Mouse (Mus musculus): ENCODE results near the gene Klhl40.

Klhl40 gene

GRCm38 (mm10) chr9:121777484-121778065 is at the start of gene Klhl40:
TSS of gene Klhl40 (plus strand) at chr9:121777607.
- no peak for DNase-seq (ENCODE audit: low spot score)

DNA sequence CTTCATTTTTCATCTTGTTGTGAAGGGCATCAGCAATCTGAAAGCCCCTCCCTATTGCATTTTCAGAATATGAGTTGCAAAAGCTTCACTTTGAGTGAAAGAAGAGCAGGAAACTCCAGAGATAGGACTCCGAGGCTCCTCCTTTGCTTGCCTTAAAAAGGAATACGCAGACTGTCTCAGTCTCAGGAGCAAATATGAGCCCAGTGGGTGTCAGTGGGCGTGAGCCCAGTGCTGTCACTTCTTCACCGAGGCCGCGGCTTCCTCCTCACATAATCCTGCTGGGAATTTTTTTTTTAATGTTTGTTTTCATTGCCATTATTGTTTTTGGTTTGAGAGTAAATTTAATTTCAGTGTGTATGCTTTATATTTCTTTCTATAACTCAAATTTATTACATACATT is 36.9 kb upstream of the Klhl40 start:
- DNase-seq (ENCODE audit: low spot score) = no peak

- no peak for DNase-seq (ENCODE audit: low spot score)
These were observed 36.2 kb upstream of the Klhl40 start for GRCm38 (mm10) chr9:121741168-121741567.

DNA sequence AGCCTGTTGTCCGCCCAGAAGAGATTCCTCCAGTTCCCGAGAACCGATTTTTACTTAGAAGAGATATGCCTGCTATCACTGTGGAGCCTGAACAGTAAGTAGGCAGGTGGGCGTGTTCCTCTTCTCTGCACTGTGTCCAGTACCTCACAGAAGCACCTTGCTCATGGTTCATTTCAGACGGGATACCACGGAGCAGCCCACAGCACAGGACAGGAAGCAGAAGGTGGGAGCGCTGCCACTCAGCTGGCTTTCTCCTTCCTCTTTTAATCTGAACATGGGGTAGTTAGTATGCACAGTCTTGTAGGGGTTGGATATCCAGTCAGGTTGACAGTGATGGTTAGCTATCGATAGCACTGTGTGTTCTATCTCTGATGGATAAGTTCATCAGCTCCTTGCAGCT is 33.4 kb upstream of the Klhl40 start:
- no peak for DNase-seq (ENCODE audit: low spot score)

DNA sequence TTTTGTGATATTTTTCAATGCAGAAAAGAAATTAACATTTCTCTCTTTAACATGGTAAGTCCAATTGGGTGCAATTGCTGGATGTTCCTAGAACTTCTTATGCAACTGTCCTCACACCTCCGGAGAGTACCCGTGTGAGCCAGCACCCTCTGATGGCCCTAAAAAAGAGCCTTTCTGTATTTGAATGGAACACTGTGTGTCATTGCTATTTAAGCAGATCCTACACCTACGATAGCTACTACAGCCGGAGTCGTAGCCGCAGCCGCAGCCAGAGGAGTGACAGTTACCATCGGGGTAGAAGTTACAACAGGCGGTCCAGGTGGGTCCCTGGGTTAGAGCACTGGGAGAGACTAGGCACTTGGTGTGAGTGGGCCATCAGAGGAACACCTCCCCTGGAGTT is 24.6 kb upstream of the Klhl40 start:
- no peak for DNase-seq (ENCODE audit: low spot score)

- no peak for DNase-seq (ENCODE audit: low spot score)
These were observed 22.8 kb upstream of the Klhl40 start for GRCm38 (mm10) chr9:121754624-121755023.

GRCm38 (mm10) chr9:121756785-121757184 is 20.6 kb upstream of the Klhl40 start:
- DNase-seq (ENCODE audit: low spot score) = no peak

- DNase-seq (ENCODE audit: low spot score) = no peak
These were observed 20.0 kb upstream of the Klhl40 start for GRCm38 (mm10) chr9:121757432-121757831.

GRCm38 (mm10) chr9:121757835-121758814 is 19.3 kb upstream of the Klhl40 start:
- no peak for DNase-seq (ENCODE audit: low spot score)

GRCm38 (mm10) chr9:121759091-121760081 is 18.0 kb upstream of the Klhl40 start, which contains the start of gene Zfp651:
TSS of gene Zfp651 (plus strand) at chr9:121759330.
- no peak for DNase-seq (ENCODE audit: low spot score)

GRCm38 (mm10) chr9:121760271-121761090 is 16.9 kb upstream of the Klhl40 start:
- no peak for DNase-seq (ENCODE audit: low spot score)

GRCm38 (mm10) chr9:121761091-121761665 is 16.2 kb upstream of the Klhl40 start:
- no peak for DNase-seq (ENCODE audit: low spot score)

- DNase-seq (ENCODE audit: low spot score) = no peak
These were observed 15.6 kb upstream of the Klhl40 start for GRCm38 (mm10) chr9:121761787-121762186.

- no peak for DNase-seq (ENCODE audit: low spot score)
These were observed 15.2 kb upstream of the Klhl40 start for GRCm38 (mm10) chr9:121762248-121762647.

GRCm38 (mm10) chr9:121762761-121763160 is 14.6 kb upstream of the Klhl40 start:
- no peak for DNase-seq (ENCODE audit: low spot score)

DNA sequence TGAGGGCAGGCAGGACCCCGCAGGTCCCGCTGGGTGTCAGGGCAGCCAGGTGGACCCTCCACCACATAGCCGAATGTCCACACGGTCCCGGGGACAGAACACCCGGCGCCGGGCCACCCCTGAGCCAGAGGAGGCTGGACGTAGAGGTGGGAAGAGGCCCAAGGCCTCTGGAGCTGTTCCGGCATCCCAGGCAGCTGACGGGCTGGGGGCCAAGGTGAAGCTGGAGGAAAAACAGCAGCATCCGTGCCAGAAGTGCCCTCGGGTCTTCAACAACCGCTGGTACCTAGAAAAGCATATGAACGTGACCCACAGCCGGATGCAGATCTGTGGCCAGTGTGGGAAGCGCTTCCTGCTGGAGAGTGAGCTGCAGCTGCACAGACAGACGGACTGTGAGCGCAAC is 13.7 kb upstream of the Klhl40 start:
- DNase-seq (ENCODE audit: low spot score) = no peak

GRCm38 (mm10) chr9:121765166-121765855 is 12.1 kb upstream of the Klhl40 start:
- DNase-seq (ENCODE audit: low spot score) = no peak

DNA sequence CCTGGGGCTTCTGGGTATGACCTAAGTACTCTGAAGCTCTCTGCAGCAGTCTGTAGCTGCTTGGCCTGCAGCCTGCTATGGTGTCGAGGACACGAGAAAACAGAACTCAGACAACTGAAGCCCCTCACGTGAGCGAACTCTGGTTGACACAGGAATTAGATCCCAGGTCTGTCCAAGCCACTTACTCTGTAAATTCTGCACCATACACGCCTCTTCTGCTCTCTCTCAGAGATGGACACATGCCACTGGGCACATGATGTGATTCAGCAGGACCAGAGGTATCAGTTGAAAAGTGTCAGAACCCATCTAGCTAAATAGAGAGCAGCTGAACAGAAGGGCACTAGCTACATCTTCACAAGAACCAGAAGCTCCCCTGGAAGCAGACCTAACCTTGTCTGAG is 5.0 kb upstream of the Klhl40 start:
- no peak for DNase-seq (ENCODE audit: low spot score)

- DNase-seq (ENCODE audit: low spot score) = no peak
These were observed 1.5 kb upstream of the Klhl40 start for GRCm38 (mm10) chr9:121775951-121776350.

GRCm38 (mm10) chr9:121776511-121776910 is 896 bp upstream of the Klhl40 start:
- no peak for DNase-seq (ENCODE audit: low spot score)
